Mouse (Mus musculus) MEL (cell line): ENCODE data around the gene Foxn2. TPM values are rescaled to one million over a fixed set of nuclear protein-coding genes. Genes with fewer than 3 reads are reported as not detected.
"Not testable (repeated sequence)": the region's sequence is repeated elsewhere in the genome, so short reads cannot be mapped to it uniquely, and the experiment has no call there.

Source experiments
- DNase-seq: peaks from one replicate; pipeline ENCODE4 v3.0.0; 2011; ENCODE audit warnings: low read depth, low spot score
- H3K27ac ChIP-seq: 2 replicates; pipeline ENCODE4 v1.5.1; 2012; ENCODE audit warnings: low read depth, mild to moderate bottlenecking, control low read depth, low read length, moderate library complexity; ENCODE audit not compliant: control insufficient read depth
- H3K27me3 ChIP-seq, 2 experiments: fragments of 150-350 bp in 1 of 2; sonication (generic) in 1 of 2; 2 replicates each; pipeline ENCODE4 v1.6.1; 2012; ENCODE audit warnings: low read length in 2 of 2, mild to moderate bottlenecking in 2 of 2, improper control_type of control experiment in 1 of 2, moderate library complexity in 1 of 2; ENCODE audit not compliant: insufficient read depth in 2 of 2, control insufficient read depth in 1 of 2
- H3K36me3 ChIP-seq, 2 experiments: 2 replicates each; pipeline ENCODE4 v1.6.1; 2012 to 2014; ENCODE audit warnings: low read length in 2 of 2, improper control_type of control experiment in 1 of 2, inconsistent platforms in 1 of 2, mild to moderate bottlenecking in 1 of 2; ENCODE audit not compliant: insufficient read depth in 2 of 2, control insufficient read depth in 1 of 2
- H3K4me1 ChIP-seq, 2 experiments: fragments of 150-350 bp in 1 of 2; sonication (generic) in 1 of 2; 2 replicates each; pipeline ENCODE4 v1.6.1; 2012; ENCODE audit warnings: low read length in 2 of 2, improper control_type of control experiment in 1 of 2, mild to moderate bottlenecking in 1 of 2; ENCODE audit not compliant: insufficient read depth in 2 of 2, control insufficient read depth in 1 of 2
- H3K4me3 ChIP-seq, 2 experiments: fragments of 150-350 bp in 1 of 2; sonication (generic) in 1 of 2; 2 replicates each; pipeline ENCODE4 v1.5.1; 2012; ENCODE audit warnings: low read depth in 2 of 2, low read length in 2 of 2, mild to moderate bottlenecking in 2 of 2, moderate library complexity in 2 of 2, control low read depth in 1 of 2, improper control_type of control experiment in 1 of 2; ENCODE audit not compliant: control insufficient read depth in 1 of 2, insufficient read depth in 1 of 2
- H3K79me2 ChIP-seq: 2 replicates; pipeline ENCODE4 v1.6.1; 2012; ENCODE audit warnings: mild to moderate bottlenecking, low read length, moderate library complexity; ENCODE audit not compliant: control insufficient read depth, poor library complexity, insufficient read depth
- H3K9ac ChIP-seq: 2 replicates; pipeline ENCODE4 v1.6.1; 2012; ENCODE audit warnings: low read depth, mild to moderate bottlenecking, control low read depth, low read length, moderate library complexity; ENCODE audit not compliant: control insufficient read depth, poor library complexity, severe bottlenecking
- H3K9me3 ChIP-seq: fragments of 150-350 bp; sonication (generic); replicated peaks from 2 replicates; pipeline ENCODE4 v1.6.1; 2012; ENCODE audit warnings: mild to moderate bottlenecking, low read length, improper control_type of control experiment, moderate library complexity; ENCODE audit not compliant: insufficient read depth
- CHD1 ChIP-seq: IDR thresholded peaks from 2 replicates; pipeline ENCODE4 v1.6.1; 2012; ENCODE audit warnings: low read depth, mild to moderate bottlenecking, inconsistent platforms, low read length, improper control_type of control experiment
- CHD2 ChIP-seq: IDR thresholded peaks from 2 replicates; pipeline ENCODE4 v1.6.1; 2011; ENCODE audit warnings: low read length, improper control_type of control experiment
- E2F4 ChIP-seq: IDR thresholded peaks from 2 replicates; pipeline ENCODE4 v1.6.1; 2011; ENCODE audit warnings: low read depth, low read length, improper control_type of control experiment, borderline replicate concordance
- GABPA ChIP-seq: IDR thresholded peaks from 2 replicates; pipeline ENCODE4 v1.6.1; 2012; ENCODE audit warnings: low read depth, mild to moderate bottlenecking, inconsistent platforms, low read length, improper control_type of control experiment, moderate library complexity
- MAFK ChIP-seq: IDR thresholded peaks from 2 replicates; pipeline ENCODE4 v1.6.1; 2011; ENCODE audit warnings: low read depth, mild to moderate bottlenecking, low read length, improper control_type of control experiment, borderline replicate concordance
- MAZ ChIP-seq: IDR thresholded peaks from 2 replicates; pipeline ENCODE4 v1.6.1; 2012; ENCODE audit warnings: low read depth, mild to moderate bottlenecking, inconsistent platforms, low read length, improper control_type of control experiment
- MEF2A ChIP-seq: IDR thresholded peaks from 2 replicates; pipeline ENCODE4 v1.6.1; 2014; ENCODE audit warnings: low read depth, mild to moderate bottlenecking, inconsistent platforms, low read length, improper control_type of control experiment; ENCODE audit not compliant: poor library complexity, insufficient replicate concordance, severe bottlenecking; ENCODE audit errors: extremely low read depth
- MYC ChIP-seq: IDR thresholded peaks from 2 replicates; pipeline ENCODE4 v1.6.1; 2011; ENCODE audit warnings: low read depth, mild to moderate bottlenecking, low read length, improper control_type of control experiment, moderate library complexity
- POLR2A ChIP-seq, 2 experiments: IDR thresholded peaks; 2 replicates each; pipeline ENCODE4 v1.6.1; 2011 to 2012; ENCODE audit warnings: low read length in 2 of 2, mild to moderate bottlenecking in 2 of 2, control low read depth in 1 of 2, improper control_type of control experiment in 1 of 2, low read depth in 1 of 2, moderate library complexity in 1 of 2; ENCODE audit not compliant: control insufficient read depth in 1 of 2, insufficient read depth in 1 of 2, poor library complexity in 1 of 2
- TAL1 ChIP-seq: IDR thresholded peaks from 2 replicates; pipeline ENCODE4 v1.6.1; 2012; ENCODE audit warnings: mild to moderate bottlenecking, inconsistent platforms, low read length, moderate library complexity, mixed read lengths
- UBTF ChIP-seq: IDR thresholded peaks from 2 replicates; pipeline ENCODE4 v1.6.1; 2012; ENCODE audit warnings: low read depth, mild to moderate bottlenecking, inconsistent platforms, low read length, improper control_type of control experiment, moderate library complexity, borderline replicate concordance; ENCODE audit not compliant: insufficient read depth
- USF2 ChIP-seq, 2 experiments: IDR thresholded peaks; 2 replicates each; pipeline ENCODE4 v1.6.1; 2011 to 2012; ENCODE audit warnings: improper control_type of control experiment in 2 of 2, low read length in 2 of 2, borderline replicate concordance in 1 of 2, inconsistent platforms in 1 of 2, low read depth in 1 of 2, mild to moderate bottlenecking in 1 of 2; ENCODE audit not compliant: insufficient read depth in 1 of 2
- ZC3H11A ChIP-seq: IDR thresholded peaks from 2 replicates; pipeline ENCODE4 v1.6.1; 2012; ENCODE audit warnings: low read depth, mild to moderate bottlenecking, inconsistent platforms, low read length, improper control_type of control experiment
- ZKSCAN1 ChIP-seq: IDR thresholded peaks from 2 replicates; pipeline ENCODE4 v1.6.1; 2012; ENCODE audit warnings: low read depth, mild to moderate bottlenecking, inconsistent platforms, low read length, improper control_type of control experiment, moderate library complexity
- ZNF384 ChIP-seq: IDR thresholded peaks from 2 replicates; pipeline ENCODE4 v1.6.1; 2012; ENCODE audit warnings: low read depth, mild to moderate bottlenecking, inconsistent platforms, low read length, improper control_type of control experiment
- polyA plus RNA-seq, 2 experiments: library from polyadenylated mRNA; stranded (reverse) in 1 of 2; unstranded in 1 of 2; fragments of >175 nt in 1 of 2; fragments of >200 nt in 1 of 2; gene quantifications; 2 replicates each; pipeline versions ENCODE4 v1.2.1 to v1.2.4; 2012; ENCODE audit warnings: low replicate concordance in 2 of 2, low read depth in 1 of 2; ENCODE audit not compliant: insufficient read length in 2 of 2, insufficient read depth in 1 of 2, missing spikeins in 1 of 2
- total RNA-seq: library from RNA; depleted of rRNA; stranded (reverse); fragments of 300-350 nt; gene quantifications from 2 replicates; pipeline ENCODE4 v1.2.3, GENCODE M21; 2012

The Foxn2 gene
- total and polyA plus RNA-seq, 3 experiments = 20.0 to 133 (median 21.7) TPM

GRCm38 (mm10) chr17:88468655-88469398 is 28.3 kb downstream of the Foxn2 start:
- H3K9ac ChIP-seq, DNase-seq, H3K27ac ChIP-seq, H3K4me3 ChIP-seq, H3K27me3 ChIP-seq, H3K9me3 ChIP-seq: not testable (repeated sequence)
- H3K79me2 ChIP-seq = peaks cover 26% of the 10 kb centered on the region
- peaks cover 18 to 27% of the 10 kb centered on the region in 2 experiments for H3K36me3 ChIP-seq
- peaks cover 13 to 21% of the 10 kb centered on the region in 2 experiments for H3K4me1 ChIP-seq

GRCm38 (mm10) chr17:88473766-88474165 is 33.3 kb downstream of the Foxn2 start:
- Histone ChIP-seq H3K9me3 (no peaks in the 10 kb centered on the region), H3K36me3 (peaks cover 8 to 16% of the 10 kb centered on the region in 2 experiments), H3K27ac (no peak overlapping the region), H3K27me3 (no peaks in the 10 kb centered on the region), H3K79me2 (peaks cover 6% of the 10 kb centered on the region; the same call in 1 of the 2 replicates), H3K4me1 (peaks cover 4 to 6% of the 10 kb centered on the region in 2 experiments; a peak in 3 of 4 replicates), H3K4me3 (no peak overlapping the region), H3K9ac (no peak overlapping the region)
- TF ChIP-seq POLR2A (IDR thresholded peaks at IDR 0.05; ENCODE audit: control insufficient read depth in 1 of 2, insufficient read depth in 1 of 2, low read depth in 1 of 2, low read length in 2 of 2, poor library complexity in 1 of 2) (no peak), MAFK (no peak)
- no peak for DNase-seq

- H3K27me3 ChIP-seq = no peaks in the 10 kb centered on the region
- peaks cover 5% of the 10 kb centered on the region for H3K79me2 ChIP-seq
- no peak for TF ChIP-seq TAL1
- TF ChIP-seq GABPA = no peak
- TF ChIP-seq UBTF = no peak
- no peak for TF ChIP-seq CHD1
- TF ChIP-seq MAZ = no peak
- TF ChIP-seq E2F4 = no peak
- no peak for TF ChIP-seq USF2 (IDR thresholded peaks at IDR 0.05; ENCODE audit: borderline replicate concordance in 1 of 2, insufficient read depth in 1 of 2, low read depth in 1 of 2, low read length in 2 of 2)
- TF ChIP-seq CHD2 = no peak
- no peak for TF ChIP-seq MYC
- no peak for TF ChIP-seq MEF2A
- no peak for TF ChIP-seq ZKSCAN1
- TF ChIP-seq ZC3H11A = no peak
- TF ChIP-seq ZNF384 = no peak
Measured at GRCm38 (mm10) chr17:88477165-88477564, 36.7 kb downstream of the Foxn2 start.

More at GRCm38 (mm10) chr17:88477165-88477564, 36.7 kb downstream of the Foxn2 start:
- Histone ChIP-seq H3K27ac (no peak overlapping the region), H3K4me1 (peaks cover 26 to 30% of the 10 kb centered on the region in 2 experiments), H3K4me3 (no peak overlapping the region), H3K9me3 (no peaks in the 10 kb centered on the region), H3K9ac (no peak overlapping the region), H3K36me3 (peaks cover 0 to 42% of the 10 kb centered on the region in 2 experiments; a peak in 3 of 4 replicates)
- DNase-seq = no peak
